Mouse (Mus musculus) cerebellum, adult 2 months (tissue): ENCODE data around the gene Fam78b. TPM values are rescaled to one million over a fixed set of nuclear protein-coding genes. Genes with fewer than 3 reads are reported as not detected.
A peak's percentile ranks its signal among the peaks of the same experiment; 100 is the strongest.

ENCODE experiments used
- DNase-seq, 2 experiments: peaks; one replicate each; pipeline ENCODE4 v3.0.0; 2021
- H3K27ac ChIP-seq: fragments of 200-500 bp; 2 replicates; pipeline ENCODE4 v1.5.1; 2012; ENCODE audit warnings: low read length, control low read depth, inconsistent platforms; ENCODE audit not compliant: insufficient read depth
- H3K27me3 ChIP-seq: fragments of 200-500 bp; 2 replicates; pipeline ENCODE4 v1.6.1; 2012; ENCODE audit warnings: inconsistent platforms, mild to moderate bottlenecking, low read length, moderate library complexity; ENCODE audit not compliant: control insufficient read depth, insufficient read depth
- H3K4me1 ChIP-seq: fragments of 200-500 bp; 2 replicates; pipeline ENCODE4 v1.6.1; 2011; ENCODE audit warnings: low read length; ENCODE audit not compliant: control insufficient read depth, insufficient read depth
- H3K4me3 ChIP-seq: fragments of 200-500 bp; replicated peaks from 2 replicates; pipeline ENCODE3; 2011; ENCODE audit warnings: mild to moderate bottlenecking, low read depth, low read length, control low read depth; ENCODE audit not compliant: insufficient read depth
- CTCF ChIP-seq: fragments of 200-500 bp; IDR thresholded peaks from 2 replicates; pipeline ENCODE4 v1.5.1; 2011; ENCODE audit warnings: low read depth, mild to moderate bottlenecking, control low read depth, low read length, moderate library complexity, borderline replicate concordance; ENCODE audit not compliant: insufficient read depth
- POLR2A ChIP-seq: fragments of 200-500 bp; IDR thresholded peaks from 2 replicates; pipeline ENCODE4 v1.6.1; 2011; ENCODE audit warnings: low read length, control low read depth, borderline replicate concordance; ENCODE audit not compliant: insufficient read depth
- WGBS: fragments of 180-500 bp; shearing (Covaris S2); methylation state at CpG from one replicate; pipeline ENCODE4 v1.1.7; 2018; 5-methylcytosine and 5-hydroxymethylcytosine counted together
- polyA plus RNA-seq: library from polyadenylated mRNA; depleted of rRNA; stranded (reverse); fragments of >200 nt; gene quantifications from 2 replicates; pipeline ENCODE4 v1.2.3, GENCODE M21; 2012

The Fam78b gene
- polyA plus RNA-seq, 1 experiment: 27.5 TPM

GRCm38 (mm10) chr1:167065986-167066385 lies 64.8 kb downstream of the Fam78b start:
- no peak for TF ChIP-seq POLR2A
- no peak for DNase-seq
- H3K27me3 ChIP-seq: no peaks in the 10 kb centered on the region
- H3K27ac ChIP-seq: peak overlapping the region; percentile 67
- no peak overlapping the region for H3K4me3 ChIP-seq
- peaks cover 79% of the 10 kb centered on the region for H3K4me1 ChIP-seq
- 64% methylated on average over 10 of the region's 10 CpGs for WGBS

- Histone ChIP-seq H3K4me1 (peaks cover 83% of the 10 kb centered on the region), H3K27me3 (no peaks in the 10 kb centered on the region), H3K27ac (peak overlapping the region; percentile 67), H3K4me3 (peak overlapping the region; percentile 2)
- DNase-seq: peak; percentile 74 to 88
- TF ChIP-seq POLR2A: 0 out of 2 replicates have a peak, but pooled peaks have one; percentile 19
- no peak for TF ChIP-seq CTCF
- WGBS: 3% methylated on average over 9 of the region's 9 CpGs
Measured at GRCm38 (mm10) chr1:167066933-167067341, 65.7 kb downstream of the Fam78b start.

DNA sequence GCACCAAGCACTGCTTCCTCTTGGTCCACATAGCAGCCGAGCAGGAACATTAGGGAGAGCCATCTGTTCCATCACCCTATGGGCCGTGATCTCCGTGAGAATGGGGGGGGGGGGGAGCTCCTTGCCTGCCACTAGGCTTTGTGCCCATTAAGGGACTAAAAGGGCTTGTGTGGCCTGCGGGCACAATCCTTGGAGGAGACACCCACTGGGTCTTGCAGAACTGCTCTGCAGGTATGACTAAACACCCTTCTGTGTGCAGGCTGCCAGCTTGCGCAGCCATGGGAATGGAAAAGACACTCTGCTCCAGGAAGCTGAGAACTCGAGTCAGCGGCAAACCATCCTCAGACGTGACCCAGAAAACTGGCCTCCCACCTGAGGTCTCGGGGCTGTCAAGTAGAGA lies 68.5 kb downstream of the Fam78b start:
- Histone ChIP-seq H3K4me3 (no peak overlapping the region), H3K27ac (peak overlapping the region; percentile 61), H3K4me1 (peaks cover 63% of the 10 kb centered on the region), H3K27me3 (no peaks in the 10 kb centered on the region)
- WGBS: 7% methylated on average over 9 of the region's 9 CpGs
- DNase-seq: peak; percentile 74 to 78
- no peak for TF ChIP-seq CTCF

DNA sequence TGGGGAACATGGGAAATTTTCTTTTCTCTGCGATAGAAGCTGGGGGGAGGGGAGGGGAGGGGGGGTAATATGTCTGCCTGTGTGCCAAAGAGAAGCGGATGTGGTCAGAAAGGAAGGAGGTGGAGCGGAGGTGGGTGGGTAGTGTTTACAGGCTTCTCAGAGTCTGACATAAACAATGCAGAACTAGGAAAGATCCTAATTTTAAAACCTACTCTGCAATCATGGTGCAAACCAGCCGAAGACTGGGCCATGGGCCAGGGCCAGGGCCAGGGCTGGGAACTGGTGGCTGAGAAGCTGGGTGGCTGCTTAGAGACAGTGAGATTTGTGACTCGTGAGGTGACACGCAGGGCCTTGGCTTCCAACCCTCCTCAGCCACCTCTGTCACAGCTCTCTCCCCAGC lies 69.1 kb downstream of the Fam78b start:
- Histone ChIP-seq H3K4me1 (peaks cover 61% of the 10 kb centered on the region), H3K4me3 (no peak overlapping the region), H3K27ac (peak overlapping the region; percentile 15), H3K27me3 (no peaks in the 10 kb centered on the region)
- WGBS: 27% methylated on average over 6 of the region's 6 CpGs
- peak; percentile 60 to 62 for DNase-seq
- TF ChIP-seq POLR2A (no peak), CTCF (no peak)

DNA sequence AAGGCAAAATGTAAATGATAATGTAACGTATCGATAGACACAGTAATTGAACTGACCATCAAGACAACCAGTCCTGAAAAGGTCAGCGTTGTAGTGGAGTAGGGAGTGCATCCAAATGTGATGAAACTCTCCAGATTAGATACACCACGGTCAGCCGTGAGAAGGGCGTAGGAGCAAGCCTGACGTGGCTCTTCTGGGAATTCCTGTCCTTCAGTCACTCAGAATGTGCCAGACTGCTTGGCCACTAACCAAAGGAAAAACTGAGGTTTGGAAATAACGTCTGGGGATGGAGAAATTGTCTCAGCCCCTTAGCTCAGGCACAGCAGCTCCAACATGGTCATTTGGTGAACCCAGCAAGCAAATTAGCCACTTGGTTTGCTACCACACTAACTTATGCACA lies 74.5 kb downstream of the Fam78b start:
- Histone ChIP-seq H3K27me3 (no peaks in the 10 kb centered on the region), H3K27ac (no peak overlapping the region), H3K4me3 (no peak overlapping the region), H3K4me1 (peaks cover 17% of the 10 kb centered on the region)
- no peak for DNase-seq
- TF ChIP-seq POLR2A: no peak
- no peak for TF ChIP-seq CTCF
- WGBS: 34% methylated on average over 8 of the region's 8 CpGs

DNA sequence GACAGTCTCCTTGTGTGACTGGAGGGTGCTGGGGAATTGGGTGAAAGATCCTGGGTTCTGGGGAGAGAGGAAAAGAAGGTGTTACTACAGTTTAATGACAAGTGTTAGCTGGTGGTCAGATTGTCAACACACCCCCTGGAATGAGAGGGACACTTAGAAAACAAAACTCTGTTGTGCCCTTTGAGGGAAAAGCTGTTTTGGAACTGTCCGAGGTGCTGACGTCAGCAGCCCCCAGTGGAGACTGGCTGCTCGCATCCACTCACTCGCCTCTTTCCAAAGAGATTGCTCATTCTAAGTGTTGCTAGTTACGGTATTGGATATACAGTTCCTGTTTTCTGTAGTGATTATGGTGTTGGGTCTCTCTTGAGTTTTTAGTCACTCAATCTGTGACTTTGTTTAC lies 78.3 kb downstream of the Fam78b start:
- TF ChIP-seq CTCF (no peak), POLR2A (no peak)
- no peak overlapping the region for H3K4me3 ChIP-seq
- peaks cover 22% of the 10 kb centered on the region; the same call in 1 of the 2 replicates for H3K4me1 ChIP-seq
- WGBS: 70% methylated on average over 5 of the region's 5 CpGs
- H3K27ac ChIP-seq: no peak overlapping the region
- no peaks in the 10 kb centered on the region for H3K27me3 ChIP-seq
- no peak for DNase-seq

DNA sequence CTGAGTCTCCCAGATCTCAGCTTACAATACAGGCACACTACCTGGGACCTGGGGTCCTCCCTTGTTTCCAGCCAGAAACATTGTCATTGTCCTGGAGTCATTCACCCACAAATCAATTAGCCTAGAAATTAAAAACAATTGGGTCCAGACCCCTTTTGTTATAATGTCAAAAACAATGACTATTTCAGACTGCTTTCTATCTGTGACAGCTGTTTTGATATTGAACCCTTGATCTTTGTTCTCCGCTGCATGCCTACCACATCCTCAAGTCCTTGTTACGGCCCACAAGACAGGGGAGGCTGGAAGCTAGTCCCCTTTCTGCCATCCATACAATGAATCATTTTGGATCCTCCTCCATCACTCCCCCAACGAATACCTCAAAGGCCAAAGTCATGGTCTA lies 80.7 kb downstream of the Fam78b start:
- Histone ChIP-seq H3K4me3 (no peak overlapping the region), H3K4me1 (peaks cover 17% of the 10 kb centered on the region; the same call in 1 of the 2 replicates), H3K27me3 (no peaks in the 10 kb centered on the region), H3K27ac (no peak overlapping the region)
- WGBS: 84% methylated on average over 3 of the region's 3 CpGs
- TF ChIP-seq POLR2A: no peak
- TF ChIP-seq CTCF: no peak
- DNase-seq: no peak

DNA sequence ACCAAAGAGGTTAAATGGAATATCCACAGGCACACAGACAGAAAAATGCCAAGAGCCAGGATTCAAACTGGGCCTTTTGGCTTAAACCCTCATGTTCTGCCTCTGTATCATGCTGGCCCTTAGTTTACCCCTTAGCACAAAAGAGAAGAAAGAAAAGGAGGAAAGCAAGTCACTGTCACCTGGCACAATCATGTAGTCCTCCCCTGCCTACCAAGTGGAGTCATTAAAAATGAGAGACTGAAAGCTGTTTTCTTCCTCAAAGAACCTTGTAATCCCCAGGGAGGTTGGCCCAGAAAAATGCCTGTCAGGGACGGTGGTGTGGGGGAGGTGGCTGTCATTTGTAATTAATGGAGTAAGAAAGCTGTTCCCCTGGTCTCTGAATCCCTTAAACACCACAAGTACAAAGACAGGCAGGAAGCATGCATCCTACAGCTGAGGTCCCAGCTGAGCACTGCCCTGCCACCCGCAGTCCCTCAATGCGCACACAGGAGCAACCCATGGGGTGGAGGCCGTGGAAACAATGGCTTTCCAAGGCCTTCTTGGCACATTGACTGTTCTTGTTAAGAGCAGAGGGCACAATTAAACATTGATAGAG lies 81.4 kb downstream of the Fam78b start:
- no peak for TF ChIP-seq CTCF
- TF ChIP-seq POLR2A: no peak
- no peak overlapping the region for H3K4me3 ChIP-seq
- WGBS: 44% methylated on average over 4 of the region's 4 CpGs
- H3K27me3 ChIP-seq: no peaks in the 10 kb centered on the region
- no peak for DNase-seq
- H3K27ac ChIP-seq: no peak overlapping the region
- peaks cover 17% of the 10 kb centered on the region; the same call in 1 of the 2 replicates for H3K4me1 ChIP-seq

GRCm38 (mm10) chr1:167083181-167083580 lies 82.0 kb downstream of the Fam78b start:
- no peak overlapping the region for H3K4me3 ChIP-seq
- peaks cover 17% of the 10 kb centered on the region; the same call in 1 of the 2 replicates for H3K4me1 ChIP-seq
- no peaks in the 10 kb centered on the region for H3K27me3 ChIP-seq
- H3K27ac ChIP-seq: no peak overlapping the region
- WGBS: 94% methylated on average over 2 of the region's 2 CpGs
- DNase-seq: no peak
- TF ChIP-seq CTCF: no peak
- TF ChIP-seq POLR2A: no peak
